In the genomic region with DNA sequence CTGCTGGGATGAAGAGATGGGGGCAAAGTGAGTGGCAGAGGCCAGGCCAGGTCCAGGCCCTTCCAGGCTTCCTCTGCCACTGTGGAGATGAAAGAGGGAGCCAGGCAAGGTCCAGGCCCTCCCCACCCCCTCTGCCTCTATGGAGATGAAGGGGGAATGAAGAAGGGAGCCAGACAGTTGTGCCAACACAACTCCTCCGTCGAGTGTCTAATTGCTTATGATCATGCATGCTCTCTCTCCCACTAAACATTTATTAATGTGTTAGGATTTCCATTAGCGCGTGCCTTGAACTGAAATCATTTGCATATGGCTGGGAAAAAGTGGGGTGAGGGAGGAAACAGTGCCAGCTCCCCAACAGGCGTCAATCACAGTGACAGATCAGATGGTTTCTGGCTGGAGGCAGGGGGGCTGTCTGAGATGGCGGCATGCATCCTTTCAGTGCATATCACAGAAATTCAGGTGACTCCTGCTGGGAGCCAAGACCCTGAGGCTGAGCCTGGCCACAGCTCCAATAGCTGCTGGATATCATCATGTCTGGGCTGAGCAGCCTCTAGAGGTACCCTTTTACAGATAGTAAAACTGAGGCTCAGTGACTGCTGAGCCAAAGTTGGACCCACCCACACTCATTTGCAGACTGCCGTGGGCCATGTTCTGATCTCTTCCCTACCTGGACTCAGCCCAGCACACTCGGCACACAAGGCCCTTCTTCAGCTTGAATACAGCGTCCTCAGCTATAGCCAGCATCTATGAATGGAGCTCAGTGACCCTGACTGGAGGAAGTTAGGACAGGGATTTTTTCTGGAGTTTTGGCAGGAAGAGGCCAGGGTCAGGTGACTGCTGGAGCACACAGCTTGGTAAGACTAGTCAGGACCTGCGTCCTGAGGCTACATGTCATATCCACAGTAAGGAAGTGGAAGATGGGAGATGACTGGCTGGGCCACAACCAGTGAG, we compare ENCODE assay signal across 16 mouse cellular contexts. TPM values are rescaled to one million over a fixed set of nuclear protein-coding genes. Genes with fewer than 3 reads are reported as not detected.
DNase-seq lines count a peak whose midpoint lies in the region; ATAC-seq and TF ChIP-seq lines count a peak whose summit lies in the region.
"Had no signal": no experiment of that assay in that cellular context is flagged by ENCODE, and none has a peak within 500 bp of the region (broad histone marks: within the 10 kb centered on the region; RNA-seq: fewer than 3 reads in every experiment).

No protein-coding gene starts in this region.

- H3K27ac ChIP-seq in neural tube, embryonic 12.5 days, result no peak overlapping the region
- H3K27ac ChIP-seq in forebrain, embryonic 13.5 days, result peak overlapping the region; percentile 78
- H3K27ac ChIP-seq in hindbrain, postnatal 0 days, result 0 out of 2 replicates have a peak overlapping the region, but pooled peaks have one; percentile 0
- no peak overlapping the region for H3K27ac ChIP-seq in cerebellum, adult 2 months (ENCODE audit: insufficient read depth, low read length)
- H3K27ac ChIP-seq: kidney, postnatal 0 days; limb, embryonic 13.5 days; macrophage had no signal

- H3K27me3 ChIP-seq in neural tube, embryonic 12.5 days (replicated peaks), result no peaks in the 10 kb centered on the region
- no peaks in the 10 kb centered on the region for H3K27me3 ChIP-seq in forebrain, embryonic 13.5 days
- no peaks in the 10 kb centered on the region for H3K27me3 ChIP-seq in hindbrain, postnatal 0 days (ENCODE audit: insufficient read depth, low read length)
- H3K27me3 ChIP-seq in cerebellum, adult 2 months (ENCODE audit: control insufficient read depth, insufficient read depth, low read length), result no peaks in the 10 kb centered on the region

- H3K4me2 ChIP-seq in neural tube, embryonic 12.5 days (replicated peaks), result no peak overlapping the region
- peak overlapping the region; percentile 7; the same call in 1 of the 2 replicates for H3K4me2 ChIP-seq in forebrain, embryonic 13.5 days
- H3K4me2 ChIP-seq in hindbrain, postnatal 0 days (ENCODE audit: low read depth, low read length), result no peak overlapping the region

- TF ChIP-seq POLR2A in cerebellum, adult 2 months (IDR thresholded peaks at IDR 0.05; ENCODE audit: borderline replicate concordance, insufficient read depth, low read length), result no peak

- ATAC-seq in neural tube, embryonic 12.5 days (ENCODE audit: low FRiP score, low read depth), result peak; percentile 37; the same call in 1 of the 2 replicates
- ATAC-seq in forebrain, embryonic 13.5 days, result peak; percentile 76
- 0 out of 2 replicates have a peak, but pooled peaks have one; percentile 13 for ATAC-seq in hindbrain, postnatal 0 days
- ATAC-seq: liver, postnatal 0 days had no signal

- no peaks in the 10 kb centered on the region for H3K9me3 ChIP-seq in neural tube, embryonic 12.5 days
- no peaks in the 10 kb centered on the region for H3K9me3 ChIP-seq in forebrain, embryonic 13.5 days (replicated peaks)
- no peaks in the 10 kb centered on the region for H3K9me3 ChIP-seq in hindbrain, postnatal 0 days (ENCODE audit: low read length)
- H3K9me3 ChIP-seq: limb, embryonic 13.5 days had no signal

- no peak for DNase-seq in neural tube, embryonic 10.5 days (ENCODE audit: extremely low spot score, low spot score)
- DNase-seq in hindbrain, postnatal 0 days (ENCODE audit: low spot score), result peak; percentile 32
- DNase-seq in cerebellum, adult 2 months, result no peak
- no peak for DNase-seq in cerebellum, adult 11-12 months
- no peak for DNase-seq in testis, postnatal 14 days (ENCODE audit: low spot score)
- DNase-seq: layer of hippocampus, adult 9-11 months; liver, postnatal 0 days had no signal

- H3K9ac ChIP-seq in neural tube, embryonic 12.5 days, result no peak overlapping the region
- no peak overlapping the region for H3K9ac ChIP-seq in forebrain, embryonic 13.5 days
- H3K9ac ChIP-seq in hindbrain, postnatal 0 days (replicated peaks; ENCODE audit: low read length), result no peak overlapping the region
- H3K9ac ChIP-seq: limb, embryonic 13.5 days; liver, postnatal 0 days had no signal

- peaks cover 13% of the 10 kb centered on the region; the same call in 1 of the 2 replicates for H3K4me1 ChIP-seq in neural tube, embryonic 12.5 days
- peaks cover 50% of the 10 kb centered on the region for H3K4me1 ChIP-seq in forebrain, embryonic 13.5 days
- peaks cover 10% of the 10 kb centered on the region; the same call in 1 of the 2 replicates for H3K4me1 ChIP-seq in hindbrain, postnatal 0 days (ENCODE audit: insufficient read depth, low read length)
- peaks cover 12% of the 10 kb centered on the region for H3K4me1 ChIP-seq in cerebellum, adult 2 months (ENCODE audit: control insufficient read depth, insufficient read depth, low read length)

- H3K36me3 ChIP-seq in neural tube, embryonic 12.5 days, result no peaks in the 10 kb centered on the region
- no peaks in the 10 kb centered on the region for H3K36me3 ChIP-seq in forebrain, embryonic 13.5 days (ENCODE audit: poor library complexity, severe bottlenecking)
- no peaks in the 10 kb centered on the region for H3K36me3 ChIP-seq in hindbrain, postnatal 0 days (ENCODE audit: insufficient read depth, low read length)

- no peak overlapping the region for H3K4me3 ChIP-seq in neural tube, embryonic 12.5 days
- H3K4me3 ChIP-seq in forebrain, embryonic 13.5 days, result no peak overlapping the region
- no peak overlapping the region for H3K4me3 ChIP-seq in hindbrain, postnatal 0 days (ENCODE audit: low read length)
- H3K4me3 ChIP-seq in cerebellum, adult 2 months (replicated peaks; ENCODE audit: insufficient read depth, low read depth, low read length), result no peak overlapping the region
- H3K4me3 ChIP-seq: limb, embryonic 13.5 days had no signal

- no peak for TF ChIP-seq CTCF in hindbrain, postnatal 0 days (IDR thresholded peaks at IDR 0.05; ENCODE audit: low read depth)
- no peak for TF ChIP-seq CTCF in cerebellum, adult 2 months (IDR thresholded peaks at IDR 0.05; ENCODE audit: borderline replicate concordance, insufficient read depth, low read depth, low read length)

- WGBS in neural tube, embryonic 12.5 days, result 80% methylated on average over 10 of the region's 10 CpGs
- 53% methylated on average over 10 of the region's 10 CpGs for WGBS in forebrain, embryonic 13.5 days
- WGBS in hindbrain, postnatal 0 days, result 39% methylated on average over 10 of the region's 10 CpGs
- 74% methylated on average over 10 of the region's 10 CpGs for WGBS in cerebellum, adult 2 months

RNA-seq across cellular contexts. Expression of gene Rho, which starts 4.0 kb away (rescaled TPM):
- 0.69 and 1.1 TPM in 2 replicates for polyA plus RNA-seq in neural tube, embryonic 12.5 days (2016; fragmentation: Nextera tagmentation; extraction: Ambion mirVana)
- 0.10 and 0.17 TPM in 2 replicates for polyA plus RNA-seq in forebrain, embryonic 13.5 days (2015; fragmentation: Nextera tagmentation; extraction: Ambion mirVana)
- total RNA-seq in hindbrain, postnatal 0 days (2014; rRNA removed), result 0.37 and 1.1 TPM in 2 replicates
- 0.08 and 0.09 TPM in 2 replicates for polyA plus RNA-seq in hindbrain, postnatal 0 days (2015; fragmentation: Nextera tagmentation; extraction: Ambion mirVana)
- polyA plus RNA-seq in cerebellum, adult 2 months (2012; rRNA removed), result 0.79 and 0.89 TPM in 2 replicates
- polyA plus RNA-seq: heart, embryonic 16.5 days; intestine, embryonic 14.5 days; kidney, postnatal 0 days; liver, postnatal 0 days; macrophage had no signal

RNA-seq across cellular contexts. Expression of gene H1foo, which starts 17.2 kb away (rescaled TPM):
- polyA plus RNA-seq in neural tube, embryonic 12.5 days (2016; fragmentation: Nextera tagmentation; extraction: Ambion mirVana), result not detected in 2 replicates
- polyA plus RNA-seq in forebrain, embryonic 13.5 days (2015; fragmentation: Nextera tagmentation; extraction: Ambion mirVana), result not detected in 2 replicates
- 1.0 TPM in 1 of 2 replicates, not detected in the other for total RNA-seq in hindbrain, postnatal 0 days (2014; rRNA removed)
- polyA plus RNA-seq in hindbrain, postnatal 0 days (2015; fragmentation: Nextera tagmentation; extraction: Ambion mirVana), result not detected in 2 replicates
- polyA plus RNA-seq in cerebellum, adult 2 months (2012; rRNA removed), result not detected in 2 replicates
- polyA plus RNA-seq: embryonic facial prominence, embryonic 11.5 days; frontal cortex, adult 2 months; heart, embryonic 16.5 days; intestine, embryonic 14.5 days; kidney, postnatal 0 days; limb, embryonic 13.5 days; liver, postnatal 0 days; macrophage had no signal

Comparison
In these comparisons a context has a peak if more than half of its experiments do, and no peak if none do; other contexts are left out.
1. ATAC-seq: peak in every context shown above with its lines; median percentile 76 in forebrain, embryonic 13.5 days; 37 in neural tube, embryonic 12.5 days; 13 in hindbrain, postnatal 0 days.
2. H3K27ac ChIP-seq: peak in forebrain, embryonic 13.5 days (single experiment) and hindbrain, postnatal 0 days (single experiment); none in neural tube, embryonic 12.5 days (single experiment) and cerebellum, adult 2 months (single experiment).